Mouse (Mus musculus) heart, embryonic 11.5 days (tissue): ENCODE measurements around the gene Slc9a2. TPM values are rescaled to one million over a fixed set of nuclear protein-coding genes. Genes with fewer than 3 reads are reported as not detected.
A peak's percentile ranks its signal among the peaks of the same experiment; 100 is the strongest.

Experiments
- ATAC-seq: fragments of 200-750 bp; cut with Nextera tagmentation; replicated peaks from 2 replicates; pipeline ENCODE4 v1.8.0; 2017; ENCODE audit warnings: moderate library complexity; ENCODE audit not compliant: insufficient number of reproducible peaks, low FRiP score, low TSS enrichment
- H3K27ac ChIP-seq: fragments of 300-500 bp; sonication (generic); 2 replicates; pipeline ENCODE4 v1.5.1; 2014; ENCODE audit warnings: mild to moderate bottlenecking, low read depth, low read length
- H3K27me3 ChIP-seq: fragments of 300-500 bp; sonication (generic); 2 replicates; pipeline ENCODE4 v1.6.1; 2014; ENCODE audit warnings: mild to moderate bottlenecking, low read length, mixed read lengths; ENCODE audit not compliant: control insufficient read depth, insufficient read depth
- H3K36me3 ChIP-seq: fragments of 300-500 bp; sonication (generic); 2 replicates; pipeline ENCODE4 v1.6.1; 2014; ENCODE audit warnings: mild to moderate bottlenecking, low read length, moderate library complexity, mixed read lengths; ENCODE audit not compliant: control insufficient read depth, insufficient read depth
- H3K4me1 ChIP-seq: fragments of 300-500 bp; sonication (generic); 2 replicates; pipeline ENCODE4 v1.6.1; 2014; ENCODE audit warnings: low read length; ENCODE audit not compliant: control insufficient read depth, insufficient read depth
- H3K4me2 ChIP-seq: fragments of 300-500 bp; sonication (generic); 2 replicates; pipeline ENCODE4 v1.6.1; 2014; ENCODE audit warnings: mild to moderate bottlenecking, moderate library complexity
- H3K4me3 ChIP-seq: fragments of 300-500 bp; sonication (generic); 2 replicates; pipeline ENCODE4 v1.5.1; 2014; ENCODE audit warnings: low read depth, low read length
- H3K9ac ChIP-seq: fragments of 300-500 bp; sonication (generic); 2 replicates; pipeline ENCODE4 v1.6.1; 2014; ENCODE audit warnings: mild to moderate bottlenecking, low read depth, low read length, moderate library complexity
- H3K9me3 ChIP-seq: fragments of 300-500 bp; sonication (generic); replicated peaks from 2 replicates; pipeline ENCODE4 v1.6.1; 2016; ENCODE audit warnings: low read length; ENCODE audit not compliant: control insufficient read depth
- WGBS: fragments of 180-500 bp; shearing (Covaris S2); extraction: QIAGEN DNeasy Blood & Tissue Kit; methylation state at CpG from one replicate; pipeline ENCODE4 v1.1.7; 2014; ENCODE audit not compliant: insufficient replicate concordance; 5-methylcytosine and 5-hydroxymethylcytosine counted together
- polyA plus RNA-seq: library from polyadenylated mRNA; unstranded; fragments of >200 nt; fragmentation: Nextera tagmentation; extraction: Ambion mirVana; gene quantifications from 2 replicates; pipeline ENCODE4 v1.2.1, GENCODE M21; 2014

Gene Slc9a2
- polyA plus RNA-seq, 1 experiment from 2014 or later, result not detected

DNA sequence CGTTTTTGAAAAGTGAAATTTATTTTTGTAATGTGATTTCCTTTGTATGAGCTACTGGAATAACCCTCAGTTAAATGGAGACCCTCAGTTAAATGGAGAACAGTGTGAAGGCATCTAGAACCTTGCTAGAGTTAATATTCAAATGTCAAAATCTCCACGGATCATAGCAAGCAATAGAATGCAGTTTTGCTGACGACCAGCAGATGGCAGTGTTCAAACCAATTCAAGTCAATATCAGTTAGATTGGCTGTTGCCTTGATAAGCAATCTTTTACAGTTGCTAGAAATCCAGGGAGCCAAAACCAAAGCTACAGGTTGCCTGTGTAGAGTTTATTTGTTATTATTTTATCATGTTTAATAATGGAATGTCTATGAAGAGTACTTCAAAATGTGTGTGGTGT, 122.4 kb downstream of the Slc9a2 start:
- H3K27ac ChIP-seq, result no peak overlapping the region
- H3K9ac ChIP-seq, result no peak overlapping the region
- no peaks in the 10 kb centered on the region for H3K27me3 ChIP-seq
- H3K9me3 ChIP-seq, result no peaks in the 10 kb centered on the region
- peaks cover 7% of the 10 kb centered on the region; the same call in 1 of the 2 replicates for H3K4me1 ChIP-seq
- WGBS, result 21% methylated on average over 3 of the region's 3 CpGs
- H3K36me3 ChIP-seq, result no peaks in the 10 kb centered on the region
- no peak for ATAC-seq
- H3K4me3 ChIP-seq, result no peak overlapping the region
- H3K4me2 ChIP-seq, result no peak overlapping the region

DNA sequence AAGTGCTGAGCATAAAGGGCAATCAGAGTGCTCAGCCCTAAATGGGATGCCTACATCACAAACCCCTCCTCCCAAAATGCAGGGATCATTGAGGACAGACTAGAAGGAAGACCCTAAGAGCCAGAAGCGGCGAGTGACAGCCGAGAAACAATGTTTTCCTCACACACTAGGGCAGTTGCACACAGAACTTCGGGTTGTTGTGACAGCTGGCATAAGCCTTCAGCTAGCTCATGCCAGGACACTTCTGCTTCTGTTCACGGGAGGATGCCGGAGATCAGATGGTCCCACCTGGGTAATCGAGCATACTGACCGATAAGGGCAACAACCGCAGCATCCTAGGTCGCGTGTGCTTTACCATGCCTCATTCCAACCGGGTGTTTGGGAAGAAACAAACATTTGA, 123.7 kb downstream of the Slc9a2 start:
- Histone ChIP-seq H3K27me3 (no peaks in the 10 kb centered on the region), H3K9me3 (no peaks in the 10 kb centered on the region), H3K9ac (no peak overlapping the region), H3K36me3 (no peaks in the 10 kb centered on the region), H3K4me2 (no peak overlapping the region), H3K27ac (no peak overlapping the region), H3K4me3 (no peak overlapping the region), H3K4me1 (peaks cover 7% of the 10 kb centered on the region; the same call in 1 of the 2 replicates)
- no peak for ATAC-seq
- 81% methylated on average over 12 of the region's 12 CpGs for WGBS

DNA sequence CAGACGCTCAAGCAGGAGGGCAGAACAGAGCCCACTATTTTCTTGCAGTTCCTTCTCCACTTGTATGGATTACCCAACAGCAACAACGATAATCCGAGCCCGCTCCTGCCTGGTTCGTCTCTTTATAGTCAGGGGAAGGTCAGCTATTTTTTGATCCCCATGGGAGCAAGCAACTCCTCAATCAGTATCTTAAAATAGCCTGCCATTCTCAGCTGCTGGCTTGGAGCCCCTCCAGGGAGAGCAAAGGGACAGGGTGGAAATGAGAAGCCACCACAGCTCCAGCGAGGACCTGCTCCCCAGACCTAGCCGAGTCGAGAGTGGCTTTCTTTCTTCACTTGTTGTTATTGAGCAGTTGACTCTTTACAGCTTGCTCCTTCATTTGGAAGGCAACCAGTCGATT, 125.0 kb downstream of the Slc9a2 start, which contains the start of gene Tmem182:
Tmem182 (plus strand) TSS at position 251 of the 400 bp plus-strand sequence.
- no peak within 1 kb of the TSS for H3K4me3 ChIP-seq
- 33% methylated on average over 9 of the region's 9 CpGs for WGBS
- no peak for ATAC-seq
- peak within 1 kb of the TSS; percentile 36 for H3K4me2 ChIP-seq
- H3K27ac ChIP-seq, result peak within 1 kb of the TSS; percentile 57
- no peaks in the 10 kb centered on the region for H3K27me3 ChIP-seq
- no peak within 1 kb of the TSS for H3K9ac ChIP-seq
- H3K36me3 ChIP-seq, result no peaks in the 10 kb centered on the region
- no peaks in the 10 kb centered on the region for H3K9me3 ChIP-seq
- peaks cover 7% of the 10 kb centered on the region; the same call in 1 of the 2 replicates for H3K4me1 ChIP-seq

DNA sequence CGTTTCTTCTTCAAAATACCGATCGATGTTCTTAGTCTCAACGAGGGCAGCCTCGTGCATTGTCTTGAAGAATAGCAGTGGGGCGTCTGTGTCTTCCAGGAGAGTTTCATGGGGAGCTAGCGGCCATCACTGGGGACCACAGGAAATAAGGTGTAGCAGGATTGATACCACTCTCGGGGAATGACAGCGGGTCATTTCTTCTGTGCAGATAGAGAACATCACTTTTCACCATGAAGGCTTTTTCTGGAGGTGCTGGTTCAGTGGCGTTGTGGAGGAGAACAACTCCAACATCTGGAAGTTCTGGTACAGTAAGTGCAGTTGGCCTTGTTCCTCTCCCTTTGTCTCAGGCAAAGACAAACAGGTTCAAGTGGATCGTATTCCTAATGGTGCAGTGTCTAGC, 125.5 kb downstream of the Slc9a2 start:
- 83% methylated on average over 11 of the region's 11 CpGs for WGBS
- H3K36me3 ChIP-seq, result no peaks in the 10 kb centered on the region
- peak overlapping the region; percentile 57 for H3K27ac ChIP-seq
- no peak overlapping the region for H3K9ac ChIP-seq
- H3K4me1 ChIP-seq, result peaks cover 7% of the 10 kb centered on the region; the same call in 1 of the 2 replicates
- no peaks in the 10 kb centered on the region for H3K9me3 ChIP-seq
- H3K27me3 ChIP-seq, result no peaks in the 10 kb centered on the region
- ATAC-seq, result no peak
- H3K4me3 ChIP-seq, result no peak overlapping the region
- H3K4me2 ChIP-seq, result peak overlapping the region; percentile 36

DNA sequence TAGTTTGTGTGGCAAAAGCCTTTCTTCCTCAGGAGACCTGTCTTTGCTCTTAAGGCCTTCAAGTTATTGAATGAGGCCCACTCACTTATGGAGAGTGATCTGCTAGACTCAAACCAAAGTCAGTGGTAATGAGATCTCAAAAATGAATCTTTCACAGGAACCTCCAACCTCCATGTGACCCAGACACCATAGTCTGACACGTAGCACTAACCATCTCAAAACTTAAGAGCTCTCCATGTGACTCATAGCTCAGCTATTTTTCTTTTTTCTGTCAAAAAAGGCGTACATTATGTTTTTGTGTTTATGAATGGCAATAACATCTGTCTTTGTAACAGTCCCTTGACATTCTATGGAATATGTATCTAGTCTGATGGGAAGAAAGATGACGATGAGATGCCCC, 128.3 kb downstream of the Slc9a2 start:
- no peak for ATAC-seq

DNA sequence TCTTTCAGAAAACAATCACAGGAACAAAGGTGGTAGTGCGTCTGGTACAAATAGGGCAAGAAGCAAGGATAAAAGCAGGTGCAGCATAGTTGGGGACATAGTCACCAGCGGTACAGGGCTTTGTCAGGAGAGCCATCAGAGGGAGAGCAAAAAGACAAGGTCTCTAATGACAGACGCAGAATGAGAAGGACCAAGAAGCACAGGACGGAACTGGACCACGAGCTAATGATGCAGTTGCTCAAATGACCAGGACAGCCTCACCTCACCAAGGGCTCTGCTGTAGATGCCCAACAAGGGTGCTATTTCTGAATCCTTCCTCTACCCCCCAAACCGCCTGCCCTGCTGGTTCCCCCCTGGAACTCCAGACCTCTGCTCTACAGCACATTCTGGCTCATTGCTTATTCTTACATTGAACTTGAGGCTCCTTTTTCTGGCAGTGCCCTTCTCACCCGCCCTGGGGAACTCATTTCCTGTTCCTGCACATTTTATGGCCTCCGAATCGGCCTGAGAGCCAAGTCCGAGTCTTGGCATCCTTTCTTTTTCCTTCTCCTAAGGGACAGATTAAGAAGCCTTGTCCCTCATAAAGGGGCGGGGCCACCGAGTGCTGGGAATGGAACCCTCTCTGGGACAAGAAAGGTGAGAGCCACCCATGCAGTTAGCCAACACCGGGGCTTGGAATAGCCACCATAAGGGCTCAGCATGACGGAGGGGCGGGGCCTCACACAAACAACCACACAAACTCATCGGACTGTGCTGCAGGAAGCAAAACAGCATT, 134.9 kb downstream of the Slc9a2 start:
- Histone ChIP-seq H3K9ac (no peak overlapping the region), H3K9me3 (no peaks in the 10 kb centered on the region), H3K27me3 (no peaks in the 10 kb centered on the region), H3K4me2 (no peak overlapping the region), H3K4me1 (no peaks in the 10 kb centered on the region), H3K27ac (no peak overlapping the region), H3K4me3 (no peak overlapping the region), H3K36me3 (no peaks in the 10 kb centered on the region)
- no peak for ATAC-seq
- 58% methylated on average over 16 of the region's 16 CpGs for WGBS

More for the DNA sequence above, 128.3 kb downstream of the Slc9a2 start:
- Histone ChIP-seq H3K9me3 (no peaks in the 10 kb centered on the region), H3K27me3 (no peaks in the 10 kb centered on the region), H3K4me1 (peaks cover 5% of the 10 kb centered on the region; the same call in 1 of the 2 replicates), H3K4me2 (no peak overlapping the region), H3K36me3 (no peaks in the 10 kb centered on the region), H3K4me3 (no peak overlapping the region), H3K9ac (no peak overlapping the region), H3K27ac (no peak overlapping the region)
- WGBS, result 84% methylated on average over 3 of the region's 3 CpGs

Other genes starting within 250 kb of the Slc9a2 start
- not detected in 2 replicates for gene Il18r1, start 215.0 kb upstream of the Slc9a2 start, polyA plus RNA-seq
- gene Il18rap, start 165.2 kb upstream of the Slc9a2 start, polyA plus RNA-seq, result 0.10 and 0.17 TPM in 2 replicates
- gene Slc9a4, start 100.5 kb upstream of the Slc9a2 start, polyA plus RNA-seq, result not detected in 2 replicates
- 1.9 and 2.0 TPM in 2 replicates for gene Mfsd9, start 110.1 kb downstream of the Slc9a2 start, polyA plus RNA-seq
- gene Tmem182, start 125.0 kb downstream of the Slc9a2 start, polyA plus RNA-seq, result 17.7 and 18.9 TPM in 2 replicates